Mouse (Mus musculus) CD4-positive helper T cell, adult 2 months (primary cell): Measurements from ENCODE around the gene Polr3g.
"Not testable (repeated sequence)": the region's sequence is repeated elsewhere in the genome, so short reads cannot be mapped to it uniquely, and the experiment has no call there.

Source experiments
- DNase-seq: peaks from one replicate; pipeline ENCODE4 v3.0.0-alpha.2; 2012; ENCODE audit warnings: low read depth, missing footprints, low spot score

Polr3g gene

GRCm38 (mm10) chr13:81632720-81633415, 77.9 kb downstream of the Polr3g start, which contains the start of gene Adgrv1:
TSS of gene Adgrv1 (minus strand) at chr13:81633154.
- DNase-seq = no peak

- DNase-seq = no peak
These were observed 80.2 kb downstream of the Polr3g start for GRCm38 (mm10) chr13:81630566-81630965.

GRCm38 (mm10) chr13:81629395-81629794, 81.4 kb downstream of the Polr3g start:
- no peak for DNase-seq

DNA sequence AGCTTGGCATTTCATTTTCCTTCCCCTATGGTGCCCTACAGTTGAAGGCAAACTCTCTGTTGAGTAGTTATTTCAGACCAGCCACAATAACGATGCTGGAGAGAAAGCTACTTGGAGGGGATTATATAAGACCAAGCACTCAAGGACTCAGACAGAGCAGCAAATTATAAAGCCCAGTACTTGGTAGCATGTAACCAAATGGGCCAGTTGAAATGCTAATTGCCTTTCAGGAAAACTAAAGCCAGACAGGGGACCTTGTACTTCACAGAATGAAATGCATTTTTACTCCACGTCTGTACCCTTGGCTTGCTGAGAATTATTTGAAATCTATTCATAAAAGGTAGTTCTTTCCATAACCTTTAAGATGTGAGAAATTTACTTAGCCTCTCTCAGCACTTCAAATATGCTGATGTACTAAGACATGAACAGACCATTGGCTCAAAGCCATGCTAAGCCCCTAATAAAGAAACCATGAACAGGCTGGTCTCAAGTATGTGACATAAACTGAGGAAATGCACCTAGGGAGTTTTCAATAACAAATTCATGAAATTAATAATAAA, 82.1 kb downstream of the Polr3g start:
- DNase-seq = no peak

GRCm38 (mm10) chr13:81627861-81628260, 83.0 kb downstream of the Polr3g start:
- not testable (repeated sequence) for DNase-seq
